Mouse (Mus musculus) midbrain, embryonic 15.5 days (tissue): ENCODE measurements around the gene Mtss1l. TPM values are rescaled to one million over a fixed set of nuclear protein-coding genes. Genes with fewer than 3 reads are reported as not detected.

Experiments
- ATAC-seq: fragments of 200-750 bp; cut with Nextera tagmentation; replicated peaks from 2 replicates; pipeline ENCODE4 v1.8.0; 2017; ENCODE audit warnings: moderate TSS enrichment
- H3K27ac ChIP-seq: fragments of 300-500 bp; sonication (generic); 2 replicates; pipeline ENCODE4 v1.5.1; 2015; ENCODE audit warnings: mild to moderate bottlenecking, inconsistent platforms
- H3K27me3 ChIP-seq: fragments of 300-500 bp; sonication (generic); replicated peaks from 2 replicates; pipeline ENCODE4 v1.6.1; 2015; ENCODE audit warnings: inconsistent platforms
- H3K36me3 ChIP-seq: fragments of 300-500 bp; sonication (generic); replicated peaks from 2 replicates; pipeline ENCODE4 v1.6.1; 2015; ENCODE audit warnings: inconsistent platforms
- H3K4me1 ChIP-seq: fragments of 300-500 bp; sonication (generic); 2 replicates; pipeline ENCODE4 v1.6.1; 2015; ENCODE audit warnings: inconsistent platforms
- H3K4me2 ChIP-seq: fragments of 300-500 bp; sonication (generic); 2 replicates; pipeline ENCODE4 v1.6.1; 2015; ENCODE audit warnings: inconsistent platforms, mild to moderate bottlenecking, moderate library complexity
- H3K4me3 ChIP-seq: fragments of 300-500 bp; sonication (generic); 2 replicates; pipeline ENCODE4 v1.5.1; 2015; ENCODE audit warnings: mild to moderate bottlenecking, inconsistent platforms
- H3K9ac ChIP-seq: fragments of 300-500 bp; sonication (generic); 2 replicates; pipeline ENCODE4 v1.6.1; 2015; ENCODE audit warnings: mild to moderate bottlenecking, inconsistent platforms
- H3K9me3 ChIP-seq: fragments of 300-500 bp; sonication (generic); 2 replicates; pipeline ENCODE4 v1.6.1; 2016; ENCODE audit warnings: inconsistent platforms
- WGBS: fragments of 180-500 bp; shearing (Covaris S2); methylation state at CpG from one replicate; pipeline ENCODE4 v1.1.7; 2015; ENCODE audit warnings: mixed read lengths; 5-methylcytosine and 5-hydroxymethylcytosine counted together
- polyA plus RNA-seq: library from polyadenylated mRNA; unstranded; fragments of >200 nt; fragmentation: Nextera tagmentation; extraction: Ambion mirVana; gene quantifications from 2 replicates; pipeline ENCODE4 v1.2.1, GENCODE M21; 2015

Mtss1l gene
- polyA plus RNA-seq, 1 experiment from 2014 or later, result 45.7 TPM

DNA sequence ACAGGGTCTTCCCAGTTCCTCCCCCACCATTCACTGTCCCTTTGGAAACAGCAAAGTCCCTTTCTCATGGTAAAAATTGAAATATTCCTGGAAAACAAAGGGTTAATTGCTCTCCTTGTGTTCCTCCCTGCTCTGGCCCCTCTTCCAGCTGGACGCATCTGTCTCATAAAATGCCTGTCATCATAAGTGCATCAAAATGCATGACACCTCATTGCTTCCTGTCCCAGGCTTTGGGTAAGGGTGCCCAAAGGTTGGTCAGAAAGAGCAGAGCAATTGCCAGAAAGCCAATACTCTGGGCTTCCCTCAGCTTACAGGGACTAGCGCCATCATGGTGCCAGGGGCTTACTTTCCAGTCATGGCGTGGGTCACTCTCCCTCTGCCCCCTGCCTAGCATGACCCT lies 10.7 kb upstream of the Mtss1l start:
- Histone ChIP-seq H3K27ac (no peak overlapping the region), H3K4me2 (no peak overlapping the region), H3K4me1 (peaks cover 14% of the 10 kb centered on the region), H3K27me3 (no peaks in the 10 kb centered on the region), H3K36me3 (peaks cover 5% of the 10 kb centered on the region; the same call in 1 of the 2 replicates), H3K4me3 (no peak overlapping the region), H3K9ac (no peak overlapping the region), H3K9me3 (no peaks in the 10 kb centered on the region)
- ATAC-seq, result no peak
- 77% methylated on average over 3 of the region's 3 CpGs for WGBS

- ATAC-seq, result no peak
Measured at GRCm38 (mm10) chr8:110711271-110711934, 9.9 kb upstream of the Mtss1l start.

GRCm38 (mm10) chr8:110713073-110713472 lies 8.2 kb upstream of the Mtss1l start:
- H3K9me3 ChIP-seq, result no peaks in the 10 kb centered on the region
- ATAC-seq, result no peak
- no peaks in the 10 kb centered on the region for H3K27me3 ChIP-seq
- H3K4me3 ChIP-seq, result no peak overlapping the region
- peaks cover 5% of the 10 kb centered on the region; the same call in 1 of the 2 replicates for H3K36me3 ChIP-seq
- peaks cover 27% of the 10 kb centered on the region for H3K4me1 ChIP-seq
- H3K27ac ChIP-seq, result no peak overlapping the region
- H3K9ac ChIP-seq, result no peak overlapping the region
- H3K4me2 ChIP-seq, result no peak overlapping the region
- 95% methylated on average over 7 of the region's 7 CpGs for WGBS

More at GRCm38 (mm10) chr8:110711271-110711934, 9.9 kb upstream of the Mtss1l start:
- no peaks in the 10 kb centered on the region for H3K9me3 ChIP-seq
- H3K4me1 ChIP-seq, result peaks cover 22% of the 10 kb centered on the region
- H3K36me3 ChIP-seq, result peaks cover 5% of the 10 kb centered on the region; the same call in 1 of the 2 replicates
- no peak overlapping the region for H3K27ac ChIP-seq
- no peak overlapping the region for H3K4me3 ChIP-seq
- no peak overlapping the region for H3K4me2 ChIP-seq
- no peaks in the 10 kb centered on the region for H3K27me3 ChIP-seq
- 81% methylated on average over 13 of the region's 13 CpGs for WGBS
- H3K9ac ChIP-seq, result no peak overlapping the region

- Histone ChIP-seq H3K27me3 (no peaks in the 10 kb centered on the region), H3K4me3 (no peak overlapping the region), H3K4me2 (no peak overlapping the region), H3K9me3 (no peaks in the 10 kb centered on the region), H3K9ac (no peak overlapping the region), H3K36me3 (peaks cover 5% of the 10 kb centered on the region; the same call in 1 of the 2 replicates), H3K27ac (peak overlapping the region; percentile 70), H3K4me1 (peaks cover 40% of the 10 kb centered on the region)
- ATAC-seq, result no peak
- 58% methylated on average over 15 of the region's 15 CpGs for WGBS
Measured at GRCm38 (mm10) chr8:110714827-110715519, 6.3 kb upstream of the Mtss1l start.

DNA sequence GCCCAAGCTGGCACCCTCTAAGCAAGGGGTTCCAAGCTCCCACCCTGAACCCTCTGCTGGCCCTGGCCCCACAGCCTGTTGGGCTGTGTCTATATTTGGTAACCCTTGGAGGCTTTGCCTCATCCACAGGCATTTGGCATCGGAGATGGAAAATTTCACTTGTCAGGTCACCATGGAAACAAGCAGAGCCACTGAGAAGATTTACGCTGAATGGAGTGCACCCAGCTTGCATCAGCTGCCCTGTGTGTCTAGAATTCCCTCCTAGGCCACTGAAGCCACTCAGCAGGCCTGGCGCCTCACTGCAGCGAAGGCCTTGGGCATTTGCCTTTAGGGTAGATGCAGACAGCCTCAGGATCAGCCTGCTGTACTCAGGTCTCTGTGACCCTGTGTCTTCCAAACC lies 5.2 kb upstream of the Mtss1l start:
- Histone ChIP-seq H3K9me3 (no peaks in the 10 kb centered on the region), H3K4me3 (no peak overlapping the region), H3K9ac (no peak overlapping the region), H3K4me2 (no peak overlapping the region), H3K36me3 (no peaks in the 10 kb centered on the region; the same call in 1 of the 2 replicates), H3K27me3 (no peaks in the 10 kb centered on the region), H3K4me1 (peaks cover 49% of the 10 kb centered on the region), H3K27ac (peak overlapping the region; percentile 70)
- 26% methylated on average over 4 of the region's 4 CpGs for WGBS
- peak; percentile 45; the same call in 1 of the 2 replicates for ATAC-seq

GRCm38 (mm10) chr8:110717131-110717530 lies 4.1 kb upstream of the Mtss1l start:
- Histone ChIP-seq H3K27me3 (no peaks in the 10 kb centered on the region), H3K4me3 (no peak overlapping the region), H3K9me3 (no peaks in the 10 kb centered on the region), H3K9ac (no peak overlapping the region), H3K4me2 (no peak overlapping the region), H3K27ac (0 out of 2 replicates have a peak overlapping the region, but pooled peaks have one; percentile 22), H3K4me1 (peaks cover 49% of the 10 kb centered on the region), H3K36me3 (no peaks in the 10 kb centered on the region)
- no peak for ATAC-seq
- 78% methylated on average over 7 of the region's 7 CpGs for WGBS

GRCm38 (mm10) chr8:110718209-110718968 lies 2.9 kb upstream of the Mtss1l start:
- H3K4me2 ChIP-seq, result no peak overlapping the region
- no peaks in the 10 kb centered on the region for H3K9me3 ChIP-seq
- WGBS, result 89% methylated on average over 8 of the region's 8 CpGs
- H3K4me1 ChIP-seq, result peaks cover 60% of the 10 kb centered on the region
- no peak overlapping the region for H3K9ac ChIP-seq
- no peak overlapping the region for H3K4me3 ChIP-seq
- no peaks in the 10 kb centered on the region for H3K27me3 ChIP-seq
- no peak for ATAC-seq
- no peak overlapping the region for H3K27ac ChIP-seq
- no peaks in the 10 kb centered on the region for H3K36me3 ChIP-seq

DNA sequence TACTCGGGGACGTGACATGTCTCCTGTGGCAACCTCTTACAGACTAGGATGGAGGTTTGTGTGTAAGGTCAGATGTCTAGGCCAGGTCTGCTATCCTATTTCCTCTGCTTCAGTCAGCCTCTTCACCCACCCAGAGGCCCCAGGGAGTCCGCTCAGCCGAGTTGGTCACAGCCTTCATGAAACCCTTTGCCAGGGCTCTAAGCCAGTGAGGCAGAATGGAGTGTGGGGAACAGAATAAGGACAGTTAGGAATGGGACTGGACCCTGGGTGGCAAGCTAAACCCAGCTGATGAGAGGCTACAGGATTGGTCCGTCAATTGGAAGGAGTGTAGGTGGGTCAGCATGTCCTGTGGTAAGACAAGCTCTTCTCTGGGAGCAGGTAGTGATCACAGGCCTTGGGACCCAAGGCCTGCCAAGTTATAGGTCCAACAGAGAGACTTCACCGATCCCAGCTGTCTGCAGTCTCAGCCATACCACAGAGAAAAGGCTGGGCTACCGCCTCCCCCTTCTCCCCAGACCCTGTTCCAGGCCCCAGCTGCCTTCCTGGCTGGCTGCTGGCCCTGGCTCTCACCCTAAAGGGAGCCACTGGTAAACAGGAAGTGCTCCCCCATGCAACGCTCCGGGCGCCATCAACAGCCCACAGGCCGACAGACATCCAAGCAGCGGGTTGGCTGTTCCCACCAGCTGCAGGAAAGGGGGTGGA lies 2.2 kb upstream of the Mtss1l start:
- no peaks in the 10 kb centered on the region for H3K27me3 ChIP-seq
- H3K4me2 ChIP-seq, result no peak overlapping the region
- H3K4me3 ChIP-seq, result no peak overlapping the region
- H3K36me3 ChIP-seq, result no peaks in the 10 kb centered on the region
- no peaks in the 10 kb centered on the region for H3K9me3 ChIP-seq
- 50% methylated on average over 12 of the region's 12 CpGs for WGBS
- 0 out of 2 replicates have a peak overlapping the region, but pooled peaks have one; percentile 9 for H3K27ac ChIP-seq
- H3K4me1 ChIP-seq, result peaks cover 68% of the 10 kb centered on the region
- ATAC-seq, result no peak
- H3K9ac ChIP-seq, result no peak overlapping the region

DNA sequence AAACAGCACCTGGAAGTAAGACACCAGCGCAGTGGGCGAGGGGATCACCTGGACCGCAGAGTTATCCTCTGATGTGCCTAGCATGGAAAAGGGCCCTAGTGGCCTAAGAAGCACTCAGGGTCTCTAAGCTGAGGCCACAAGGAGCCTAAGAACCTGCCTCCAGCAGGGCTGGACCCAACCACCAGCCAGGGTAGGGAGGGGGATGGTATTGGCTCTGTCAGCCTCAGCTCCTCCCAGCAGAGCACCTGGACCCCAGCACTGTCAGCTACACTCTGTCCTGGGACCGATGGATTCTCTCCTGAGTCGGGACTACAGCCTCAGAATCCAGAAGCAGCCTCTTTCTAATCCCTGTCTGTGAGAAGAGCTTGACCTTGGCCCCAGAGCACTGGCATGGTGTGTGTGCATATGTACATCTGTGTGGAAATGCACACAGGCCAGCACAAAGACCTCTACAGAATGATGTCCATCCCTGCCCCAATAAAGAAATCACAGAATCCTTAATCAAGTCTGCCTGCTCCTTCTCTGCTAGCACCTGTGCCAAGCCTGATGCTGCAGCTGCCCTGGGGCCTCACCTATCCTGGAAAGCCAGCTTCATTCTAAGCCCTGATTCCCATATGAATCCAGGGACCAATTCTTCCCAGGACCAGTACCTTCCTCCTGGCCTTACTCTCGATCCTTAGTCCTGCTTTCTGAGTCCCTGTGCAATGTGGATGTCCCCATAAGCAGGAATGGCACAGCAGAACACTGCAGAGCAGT lies 1.2 kb upstream of the Mtss1l start:
- WGBS, result 50% methylated on average over 6 of the region's 6 CpGs
- Histone ChIP-seq H3K27me3 (no peaks in the 10 kb centered on the region), H3K4me1 (peaks cover 69% of the 10 kb centered on the region), H3K27ac (peak overlapping the region; percentile 94), H3K4me2 (peak overlapping the region; percentile 74), H3K4me3 (peak overlapping the region; percentile 81), H3K9me3 (no peaks in the 10 kb centered on the region), H3K9ac (peak overlapping the region; percentile 95), H3K36me3 (no peaks in the 10 kb centered on the region)
- ATAC-seq, result no peak

- 1% methylated on average over 34 of the region's 59 CpGs for WGBS
- peaks cover 67% of the 10 kb centered on the region for H3K4me1 ChIP-seq
- no peaks in the 10 kb centered on the region for H3K36me3 ChIP-seq
- no peaks in the 10 kb centered on the region for H3K9me3 ChIP-seq
- no peaks in the 10 kb centered on the region for H3K27me3 ChIP-seq
- H3K9ac ChIP-seq, result peak overlapping the region; percentile 95
- peak overlapping the region; percentile 74 for H3K4me2 ChIP-seq
- ATAC-seq, result peak; percentile 63
- H3K4me3 ChIP-seq, result peak overlapping the region; percentile 81
- H3K27ac ChIP-seq, result peak overlapping the region; percentile 94
Measured at GRCm38 (mm10) chr8:110721606-110722413, 534 bp downstream of the Mtss1l start.
